Mouse (Mus musculus) stomach, postnatal 0 days (tissue): ENCODE results near the gene AC161166.1.

Source experiments
- CTCF ChIP-seq: IDR thresholded peaks from 2 replicates; pipeline ENCODE4 v1.5.1; 2016; ENCODE audit warnings: antibody characterized with exemption, low read depth, mild to moderate bottlenecking, moderate library complexity
- EP300 ChIP-seq: optimal IDR thresholded peaks from 2 replicates; pipeline ENCODE3; 2016; ENCODE audit warnings: antibody characterized with exemption

GRCm38 (mm10) chr7:24504004-24504403 is 8.3 kb downstream of the AC161166.1 start:
- no peak for TF ChIP-seq CTCF
- no peak for TF ChIP-seq EP300
